Mouse (Mus musculus): ENCODE results near the gene Habp4.

Gene Habp4

DNA sequence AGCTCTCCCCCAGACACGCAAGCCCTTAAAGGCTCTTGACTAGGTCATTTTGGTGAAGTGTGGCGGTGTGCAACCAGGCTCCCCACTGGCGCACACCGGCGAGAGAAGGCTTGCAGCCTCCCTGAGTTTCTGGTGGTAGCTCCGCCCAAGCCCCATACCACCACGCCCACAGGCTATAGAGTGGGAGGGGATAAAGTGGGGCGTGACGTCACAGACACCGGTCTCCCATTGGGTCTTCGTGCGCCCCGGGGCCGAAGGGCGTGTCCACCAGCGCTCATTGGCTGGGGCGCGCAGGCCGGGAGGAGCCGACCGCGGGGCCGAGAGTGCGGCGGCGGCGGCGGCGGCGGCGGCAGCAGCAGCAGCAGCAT, at the start of gene Habp4:
Gene Habp4, plus strand, starts transcription at position 277 of the 368 bp plus-strand sequence.
- DNase-seq (ENCODE audit: low read depth, low spot score): peak; percentile 92

- DNase-seq (ENCODE audit: low read depth, low spot score): no peak
Measured at GRCm38 (mm10) chr13:64117442-64117841, 44.2 kb upstream of the Habp4 start.

- DNase-seq (ENCODE audit: low read depth, low spot score): no peak
Measured at GRCm38 (mm10) chr13:64120760-64121159, 40.9 kb upstream of the Habp4 start.

DNA sequence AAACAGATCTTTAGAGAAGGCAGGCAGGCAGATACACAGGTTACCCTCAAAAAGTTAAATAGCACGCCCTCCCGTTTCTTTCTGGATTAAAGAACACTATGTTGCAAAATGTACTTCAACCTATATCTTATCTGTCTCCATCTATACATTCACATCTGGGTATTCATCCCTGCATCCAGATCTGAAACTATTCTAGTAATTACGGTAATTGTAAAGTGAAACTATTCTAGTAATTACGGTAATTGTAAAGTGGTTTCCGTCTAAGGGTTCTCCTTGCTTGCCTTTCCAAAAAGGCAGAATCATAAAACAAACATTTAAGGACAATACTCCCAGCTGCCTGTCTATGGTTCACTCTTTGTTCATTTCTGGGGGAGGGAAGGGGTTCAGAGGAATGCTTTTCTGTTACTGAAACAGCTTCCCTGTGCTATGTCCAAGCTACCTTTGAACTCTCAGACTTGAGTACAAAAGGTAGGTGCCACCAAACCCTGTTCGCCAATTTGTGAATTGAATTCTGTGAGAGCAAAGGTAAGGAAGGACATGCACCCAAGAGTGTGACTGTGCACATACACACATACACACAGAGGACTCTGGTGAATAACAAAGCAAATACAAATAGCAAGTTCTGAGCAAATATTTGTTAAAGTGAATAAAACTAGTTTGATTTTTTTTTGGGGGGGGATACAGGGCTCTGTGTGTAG, 38.0 kb upstream of the Habp4 start:
- no peak for DNase-seq (ENCODE audit: low read depth, low spot score)

- DNase-seq (ENCODE audit: low read depth, low spot score): no peak
Measured at GRCm38 (mm10) chr13:64124886-64125285, 36.7 kb upstream of the Habp4 start.

DNA sequence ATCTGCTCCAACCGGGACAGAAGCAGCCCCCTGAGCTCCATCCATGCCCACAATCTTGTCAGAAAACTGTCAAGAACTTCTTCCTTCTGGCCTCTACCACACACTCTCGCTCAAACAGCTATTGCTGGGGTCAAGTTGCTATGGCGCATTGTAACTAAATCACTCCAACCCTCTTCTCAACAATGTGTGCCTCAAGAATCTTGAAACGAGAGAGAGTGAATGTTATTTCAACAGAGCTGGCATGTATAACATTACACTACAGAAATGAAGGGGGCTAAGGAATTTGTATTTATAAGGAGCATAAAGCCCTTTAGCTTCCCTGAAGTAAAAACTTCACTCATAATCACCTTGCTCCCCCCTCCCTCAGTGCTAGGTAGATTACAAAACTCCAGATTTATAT, 35.3 kb upstream of the Habp4 start:
- DNase-seq (ENCODE audit: low read depth, low spot score): no peak

- no peak for DNase-seq (ENCODE audit: low read depth, low spot score)
Measured at GRCm38 (mm10) chr13:64128858-64129615, 32.6 kb upstream of the Habp4 start, which contains the start of gene Slc35d2. Gene Slc35d2, minus strand, starts transcription at chr13:64129368.

DNA sequence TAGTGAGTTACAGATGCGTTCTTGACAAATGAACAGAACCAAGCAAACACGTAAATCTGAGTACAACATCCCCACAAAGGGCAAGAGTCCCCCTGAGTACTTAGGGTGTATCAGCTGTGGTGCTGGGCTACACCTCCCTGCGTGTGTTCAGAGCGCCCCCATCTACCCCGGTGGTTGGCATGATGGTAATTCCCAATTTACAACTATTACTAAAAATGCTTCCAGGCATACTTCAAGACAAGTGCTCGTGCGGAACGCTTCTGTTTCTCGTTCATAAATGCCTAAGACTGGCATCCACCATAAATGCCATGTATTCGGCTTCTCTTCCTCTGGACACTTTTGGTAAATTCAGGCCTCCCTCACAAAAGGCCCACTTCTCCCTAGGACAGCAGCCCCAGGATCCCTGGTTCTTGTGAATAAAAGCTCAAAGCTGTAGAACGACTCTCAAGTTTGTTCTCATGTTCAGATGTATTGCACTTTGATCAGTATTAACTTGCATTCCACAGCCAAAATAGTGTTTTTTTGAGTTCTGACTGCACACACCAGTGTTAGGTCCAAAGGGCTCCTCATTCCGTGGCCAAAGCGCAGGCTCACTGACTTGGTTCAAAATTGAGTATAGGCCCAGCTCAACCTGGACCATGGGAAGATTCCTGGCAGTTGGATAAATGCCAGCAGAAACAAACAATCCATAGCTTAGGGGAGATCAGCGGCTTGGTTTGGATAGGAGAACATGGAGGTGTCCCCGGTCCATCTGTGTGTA, 31.8 kb upstream of the Habp4 start:
- no peak for DNase-seq (ENCODE audit: low read depth, low spot score)

GRCm38 (mm10) chr13:64150121-64150520, 11.5 kb upstream of the Habp4 start:
- DNase-seq (ENCODE audit: low read depth, low spot score): no peak

GRCm38 (mm10) chr13:64152241-64152669, 9.4 kb upstream of the Habp4 start:
- no peak for DNase-seq (ENCODE audit: low read depth, low spot score)

DNA sequence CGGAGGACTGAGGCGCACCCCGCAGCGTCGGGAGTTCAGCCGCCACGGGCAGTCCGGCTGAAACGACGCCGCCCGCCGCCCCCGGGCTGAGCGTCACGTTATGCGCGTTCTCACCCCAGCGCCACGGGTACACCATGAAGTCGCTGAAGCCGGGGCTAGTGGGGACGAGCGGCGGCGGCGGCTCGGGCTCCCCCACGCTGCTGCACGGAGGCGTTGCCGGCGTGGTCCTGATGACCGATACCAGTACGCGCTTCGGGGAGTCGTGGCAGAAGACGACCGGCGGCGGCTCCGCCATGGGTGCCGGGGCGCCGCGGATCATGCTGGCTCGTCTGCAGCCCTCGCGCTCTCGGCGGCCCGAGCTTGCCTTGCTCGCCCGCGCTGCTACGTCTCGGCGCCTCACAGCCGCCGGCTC, 8.9 kb upstream of the Habp4 start:
- DNase-seq (ENCODE audit: low read depth, low spot score): no peak

DNA sequence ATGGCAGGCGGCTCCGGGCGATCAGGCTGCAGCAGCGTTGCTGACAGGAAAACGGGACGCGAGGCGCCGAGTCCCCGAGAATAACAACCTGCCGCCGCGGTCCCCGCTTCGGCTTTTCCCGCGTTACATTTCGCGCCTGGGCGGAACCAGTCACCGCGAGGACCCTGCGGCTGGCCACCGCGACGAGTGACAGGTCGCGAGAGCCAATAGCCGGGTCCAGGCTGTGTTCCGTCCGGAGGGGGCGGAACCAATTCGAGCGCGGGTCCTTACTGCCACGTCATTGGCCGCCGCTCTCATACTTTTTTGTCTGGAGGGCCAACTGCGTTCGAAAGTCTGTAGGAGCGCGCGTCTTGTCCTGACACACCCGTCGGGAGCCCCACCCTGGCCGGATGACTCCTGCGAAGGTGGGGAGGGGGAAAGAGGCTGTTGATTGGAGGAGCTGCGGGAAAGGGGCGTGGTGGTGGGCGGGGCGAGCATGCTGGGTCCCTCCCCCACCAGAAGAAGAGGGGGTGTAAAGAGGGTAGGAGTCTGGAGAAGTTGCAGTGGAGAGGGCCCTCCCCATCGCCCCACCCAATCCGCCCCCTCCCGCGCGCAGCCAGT, 8.4 kb upstream of the Habp4 start, which contains the start of gene Zfp367:
Gene Zfp367, minus strand, starts transcription at position 120 of the 600 bp plus-strand sequence.
- DNase-seq (ENCODE audit: low read depth, low spot score): peak; percentile 91

- no peak for DNase-seq (ENCODE audit: low read depth, low spot score)
Measured at GRCm38 (mm10) chr13:64153751-64154267, 7.8 kb upstream of the Habp4 start.

DNA sequence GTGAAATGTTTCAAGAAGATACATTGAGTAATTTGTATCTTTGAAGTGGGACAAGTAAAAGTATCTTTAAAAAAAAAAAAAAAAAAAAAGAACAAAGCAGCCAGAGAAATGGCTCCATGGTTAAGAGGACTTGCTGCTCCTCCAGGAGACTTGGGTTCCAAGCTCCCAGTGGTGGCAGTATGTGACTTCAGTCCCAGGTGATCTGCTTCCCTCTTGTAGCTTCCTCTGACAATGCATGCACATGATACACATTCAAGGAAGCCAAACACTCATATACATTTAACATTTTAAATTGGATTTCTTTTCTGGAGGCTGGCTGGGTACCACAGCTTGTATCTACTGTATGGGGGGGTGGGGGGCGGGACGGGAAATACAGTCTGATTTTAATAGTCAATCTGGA, 7.0 kb upstream of the Habp4 start:
- no peak for DNase-seq (ENCODE audit: low read depth, low spot score)

GRCm38 (mm10) chr13:64155171-64155571, 6.5 kb upstream of the Habp4 start:
- DNase-seq (ENCODE audit: low read depth, low spot score): no peak

GRCm38 (mm10) chr13:64156966-64157365, 4.7 kb upstream of the Habp4 start:
- DNase-seq (ENCODE audit: low read depth, low spot score): no peak

DNA sequence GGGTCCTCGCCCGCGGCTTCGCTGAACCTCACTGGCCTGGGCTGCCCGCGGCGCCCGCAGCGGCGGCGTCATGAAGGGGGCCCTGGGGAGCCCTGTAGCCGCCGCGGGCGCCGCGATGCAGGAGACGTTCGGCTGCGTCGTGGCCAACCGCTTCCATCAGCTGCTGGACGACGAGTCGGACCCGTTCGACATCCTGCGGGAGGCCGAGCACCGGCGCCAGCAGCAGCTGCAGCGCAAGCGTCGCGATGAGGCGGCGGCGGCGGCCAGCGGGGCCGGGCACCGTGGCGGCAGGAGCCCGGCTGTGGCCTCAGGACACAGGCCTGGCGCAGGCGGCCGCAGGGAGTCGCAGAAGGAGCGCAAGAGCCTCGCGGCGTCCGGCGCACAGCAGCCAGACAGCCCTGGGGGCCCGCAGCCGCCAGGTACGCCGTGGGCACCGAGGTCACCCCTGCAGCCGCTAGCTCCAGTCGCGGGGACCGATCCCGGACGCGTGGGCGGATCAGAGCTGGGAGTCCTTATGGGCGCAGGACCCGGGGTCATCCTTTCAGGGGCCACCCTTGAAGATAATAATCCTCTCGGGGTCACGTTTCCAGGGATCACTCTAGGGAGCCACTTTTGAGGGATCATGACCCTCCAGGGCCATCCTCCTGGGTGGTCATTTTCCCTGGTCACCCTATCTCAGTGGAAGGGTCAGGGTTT, 440 bp downstream of the Habp4 start:
- DNase-seq (ENCODE audit: low read depth, low spot score): no peak

DNA sequence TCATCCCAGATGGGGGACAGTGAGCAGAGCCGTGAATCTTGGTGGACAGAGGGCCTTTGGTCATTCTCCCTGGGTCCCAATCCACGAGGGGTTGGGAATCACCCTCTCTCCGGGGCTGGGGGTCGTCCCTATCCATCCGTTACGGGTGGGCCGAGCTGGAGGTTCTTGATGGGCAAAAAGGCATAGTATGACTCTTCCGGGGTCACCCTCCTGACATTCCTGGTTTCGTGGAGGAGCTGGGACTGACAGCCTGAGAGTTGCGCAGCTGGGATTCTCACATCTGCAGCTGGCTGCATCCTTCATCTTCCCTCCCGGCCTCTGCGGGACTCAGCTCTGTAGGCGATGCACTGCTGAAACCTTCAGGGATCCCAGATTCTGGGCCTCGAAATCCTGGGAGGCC, 1.0 kb downstream of the Habp4 start:
- DNase-seq (ENCODE audit: low read depth, low spot score): no peak

DNA sequence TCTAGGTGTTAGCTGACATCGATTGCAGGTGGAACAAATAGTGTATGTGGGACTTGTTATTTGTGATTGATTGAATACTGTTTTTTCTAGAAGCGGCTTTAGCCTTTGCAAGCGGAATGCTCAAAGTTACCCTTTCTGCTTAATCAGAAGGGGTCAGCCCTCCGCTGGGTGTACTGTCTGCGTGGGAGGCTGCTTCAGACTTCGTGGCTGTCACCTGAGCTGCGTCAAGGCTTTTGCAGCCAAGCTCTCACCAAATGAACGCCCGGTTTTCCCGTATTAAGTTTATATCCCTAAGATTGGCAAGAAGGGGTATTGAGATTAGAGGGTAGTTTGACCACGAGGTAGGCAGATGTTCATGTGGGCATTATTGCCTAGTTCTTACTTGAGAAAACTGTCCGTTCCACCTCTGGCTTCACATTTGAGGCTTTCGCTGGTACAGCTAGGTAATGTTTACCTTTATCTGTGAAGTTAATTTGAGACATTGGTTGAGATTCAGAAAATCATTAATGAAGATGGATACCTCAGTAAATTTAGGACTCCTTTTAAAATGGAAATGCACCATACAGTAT, 1.6 kb downstream of the Habp4 start:
- no peak for DNase-seq (ENCODE audit: low read depth, low spot score)

GRCm38 (mm10) chr13:64169746-64170145, 8.1 kb downstream of the Habp4 start:
- no peak for DNase-seq (ENCODE audit: low read depth, low spot score)

- DNase-seq (ENCODE audit: low read depth, low spot score): no peak
Measured at GRCm38 (mm10) chr13:64178000-64178399, 16.4 kb downstream of the Habp4 start.

All from brain, embryonic 18.5 days (tissue).